Mouse (Mus musculus) bone marrow macrophage, adult 2 months (primary cell): Measurements from ENCODE around the gene Tmem178b.

Experiments used
- CTCF ChIP-seq: IDR thresholded peaks from 2 replicates; pipeline ENCODE4 v1.5.1; 2012; ENCODE audit warnings: low read depth, mild to moderate bottlenecking, low read length, moderate library complexity
- POLR2A ChIP-seq: IDR thresholded peaks from 2 replicates; pipeline ENCODE4 v1.6.1; 2012; ENCODE audit warnings: mild to moderate bottlenecking, low read depth, low read length, borderline replicate concordance

DNA sequence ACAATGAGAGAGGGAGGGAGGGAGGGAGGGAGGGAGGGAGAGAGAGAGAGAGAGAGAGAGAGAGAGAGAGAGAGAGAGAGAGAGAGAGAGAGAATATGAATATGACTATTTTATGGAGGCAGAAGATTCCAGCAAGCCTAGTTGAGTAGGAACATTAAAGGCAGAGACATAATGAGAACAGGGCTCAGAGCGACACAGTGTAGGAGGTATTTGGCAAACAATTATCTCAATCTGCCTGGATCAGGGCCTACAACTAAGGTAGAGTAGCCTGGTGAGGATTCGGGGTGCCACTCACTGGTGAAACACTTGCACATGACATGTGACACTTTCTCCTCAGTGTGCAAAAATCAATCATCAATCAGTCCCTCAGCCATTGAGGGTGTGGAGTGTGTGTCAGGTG lies 225.4 kb downstream of the Tmem178b start:
- TF ChIP-seq CTCF = no peak
- TF ChIP-seq POLR2A = no peak
